Mouse (Mus musculus) small intestine, adult 2 months (tissue): ENCODE data around the gene Dbx2.

ENCODE experiments used
- CTCF ChIP-seq: fragments of 200-500 bp; IDR thresholded peaks from 2 replicates; pipeline ENCODE4 v1.5.1; 2012; ENCODE audit warnings: low read depth, mild to moderate bottlenecking, control low read depth, inconsistent platforms, low read length, moderate library complexity, mixed read lengths; ENCODE audit not compliant: insufficient replicate concordance, insufficient read length; ENCODE audit errors: extremely low read depth
- POLR2A ChIP-seq: fragments of 200-500 bp; IDR thresholded peaks from 2 replicates; pipeline ENCODE4 v1.6.1; 2012; ENCODE audit warnings: low read depth, mild to moderate bottlenecking, control low read depth, inconsistent platforms, low read length, moderate library complexity

GRCm38 (mm10) chr15:95643505-95644029 is 12.2 kb downstream of the Dbx2 start:
- TF ChIP-seq POLR2A = no peak
- no peak for TF ChIP-seq CTCF
